Mouse (Mus musculus) CH12.LX (cell line): Measurements from ENCODE around the gene Trim47. TPM values are rescaled to one million over a fixed set of nuclear protein-coding genes. Genes with fewer than 3 reads are reported as not detected.

ENCODE experiments used
- DNase-seq: peaks from one replicate; pipeline ENCODE4 v3.0.0-alpha.2; 2013; ENCODE audit errors: extremely low read depth
- H3K27ac ChIP-seq: 2 replicates; pipeline ENCODE4 v1.5.1; 2012; ENCODE audit warnings: low read depth, mild to moderate bottlenecking, control low read depth, moderate library complexity; ENCODE audit not compliant: insufficient read depth
- H3K27me3 ChIP-seq: replicated peaks from 2 replicates; pipeline ENCODE3; 2012; ENCODE audit warnings: inconsistent platforms
- H3K36me3 ChIP-seq, 2 experiments: replicated peaks in 1 of 2; 2 replicates each; pipeline versions ENCODE3 to v1.6.1; 2012; ENCODE audit warnings: inconsistent platforms in 1 of 2, low read length in 1 of 2, mild to moderate bottlenecking in 1 of 2, mixed read lengths in 1 of 2, moderate library complexity in 1 of 2; ENCODE audit not compliant: control insufficient read depth in 1 of 2, insufficient read depth in 1 of 2
- H3K4me1 ChIP-seq, 2 experiments: 2 replicates each; pipeline ENCODE4 v1.6.1; 2012; ENCODE audit warnings: inconsistent platforms in 1 of 2, moderate library complexity in 1 of 2; ENCODE audit not compliant: insufficient read depth in 2 of 2, control insufficient read depth in 1 of 2
- H3K4me2 ChIP-seq: 2 replicates; pipeline ENCODE4 v1.6.1; 2012; ENCODE audit warnings: low read depth, mild to moderate bottlenecking, control low read depth; ENCODE audit not compliant: poor library complexity, insufficient read depth, severe bottlenecking
- H3K4me3 ChIP-seq, 3 experiments: fragments of 150-350 bp in 1 of 3; sonication (generic) in 1 of 3; replicated peaks in 1 of 3; 2 replicates each; pipeline versions ENCODE3 to v1.5.1; 2011 to 2012; ENCODE audit warnings: low read depth in 2 of 3, low read length in 2 of 3, mild to moderate bottlenecking in 2 of 3, moderate library complexity in 2 of 3, control low read depth in 1 of 3, improper control_type of control experiment in 1 of 3, inconsistent platforms in 1 of 3, mixed read lengths in 1 of 3; ENCODE audit not compliant: poor library complexity in 1 of 3
- H3K79me2 ChIP-seq: replicated peaks from 2 replicates; pipeline ENCODE4 v1.6.1; 2012; ENCODE audit warnings: mild to moderate bottlenecking, moderate library complexity; ENCODE audit not compliant: control insufficient read depth, poor library complexity, insufficient read depth, severe bottlenecking; ENCODE audit errors: extremely low read depth
- H3K9ac ChIP-seq: 2 replicates; pipeline ENCODE4 v1.6.1; 2012; ENCODE audit warnings: low read depth, mild to moderate bottlenecking, control low read depth, moderate library complexity; ENCODE audit not compliant: insufficient read depth
- H3K9me3 ChIP-seq: replicated peaks from 2 replicates; pipeline ENCODE3; 2012; ENCODE audit warnings: low read length, inconsistent platforms, mixed read lengths
- CHD1 ChIP-seq: IDR thresholded peaks from 2 replicates; pipeline ENCODE4 v1.6.1; 2012; ENCODE audit warnings: low read depth, low read length, improper control_type of control experiment, inconsistent platforms
- CHD2 ChIP-seq: IDR thresholded peaks from 2 replicates; pipeline ENCODE4 v1.6.1; 2011; ENCODE audit warnings: low read length, improper control_type of control experiment
- ELF1 ChIP-seq: IDR thresholded peaks from 2 replicates; pipeline ENCODE4 v1.6.1; 2014; ENCODE audit warnings: low read depth, mild to moderate bottlenecking, inconsistent platforms, low read length, improper control_type of control experiment
- EP300 ChIP-seq: IDR thresholded peaks from 2 replicates; pipeline ENCODE4 v1.6.1; 2011; ENCODE audit warnings: low read length, improper control_type of control experiment
- ETS1 ChIP-seq: conservative IDR thresholded peaks from 2 replicates; pipeline ENCODE4 v1.6.1; 2012; ENCODE audit warnings: low read depth, mild to moderate bottlenecking, inconsistent platforms, low read length, improper control_type of control experiment, moderate library complexity
- GABPA ChIP-seq: IDR thresholded peaks from 2 replicates; pipeline ENCODE4 v1.6.1; 2012; ENCODE audit warnings: low read depth, low read length, improper control_type of control experiment, inconsistent platforms; ENCODE audit not compliant: insufficient replicate concordance
- HCFC1 ChIP-seq: IDR thresholded peaks from 2 replicates; pipeline ENCODE4 v1.6.1; 2012; ENCODE audit warnings: low read depth, mild to moderate bottlenecking, inconsistent platforms, low read length, improper control_type of control experiment
- IRF4 ChIP-seq: IDR thresholded peaks from 2 replicates; pipeline ENCODE4 v1.6.1; 2014; ENCODE audit warnings: low read depth, mild to moderate bottlenecking, inconsistent platforms, low read length, improper control_type of control experiment
- JUN ChIP-seq: IDR thresholded peaks from 2 replicates; pipeline ENCODE4 v1.6.1; 2011; ENCODE audit warnings: low read depth, mild to moderate bottlenecking, low read length, improper control_type of control experiment, moderate library complexity; ENCODE audit not compliant: insufficient read depth
- JUND ChIP-seq: conservative IDR thresholded peaks from 2 replicates; pipeline ENCODE4 v1.6.1; 2011; ENCODE audit warnings: low read depth, low read length, improper control_type of control experiment
- KAT2A ChIP-seq: IDR thresholded peaks from 2 replicates; pipeline ENCODE4 v1.6.1; 2012; ENCODE audit warnings: low read length, improper control_type of control experiment, inconsistent platforms; ENCODE audit not compliant: insufficient replicate concordance
- MAX ChIP-seq: IDR thresholded peaks from 2 replicates; pipeline ENCODE4 v1.6.1; 2011; ENCODE audit warnings: low read length, improper control_type of control experiment
- MAZ ChIP-seq: IDR thresholded peaks from 2 replicates; pipeline ENCODE4 v1.6.1; 2012; ENCODE audit warnings: low read depth, mild to moderate bottlenecking, inconsistent platforms, low read length, improper control_type of control experiment, moderate library complexity
- MYC ChIP-seq: IDR thresholded peaks from 2 replicates; pipeline ENCODE4 v1.6.1; 2011; ENCODE audit warnings: low read depth, mild to moderate bottlenecking, improper control_type of control experiment, low read length
- NRF1 ChIP-seq: IDR thresholded peaks from 2 replicates; pipeline ENCODE4 v1.6.1; 2014; ENCODE audit warnings: low read depth, mild to moderate bottlenecking, inconsistent platforms, low read length, improper control_type of control experiment, moderate library complexity
- PAX5 ChIP-seq: IDR thresholded peaks from 2 replicates; pipeline ENCODE4 v1.6.1; 2012; ENCODE audit warnings: low read length, inconsistent platforms, mixed read lengths
- POLR2A ChIP-seq: IDR thresholded peaks from 2 replicates; pipeline ENCODE4 v1.6.1; 2011; ENCODE audit warnings: low read depth, mild to moderate bottlenecking, improper control_type of control experiment, low read length
- POLR2AphosphoS2 ChIP-seq: IDR thresholded peaks from 2 replicates; pipeline ENCODE4 v1.6.1; 2011; ENCODE audit warnings: low read depth, low read length, improper control_type of control experiment
- SIN3A ChIP-seq: IDR thresholded peaks from 2 replicates; pipeline ENCODE4 v1.6.1; 2012; ENCODE audit warnings: low read length, improper control_type of control experiment, inconsistent platforms
- SMC3 ChIP-seq: IDR thresholded peaks from 2 replicates; pipeline ENCODE4 v1.6.1; 2011; ENCODE audit warnings: low read depth, low read length, improper control_type of control experiment
- TBP ChIP-seq: conservative IDR thresholded peaks from 2 replicates; pipeline ENCODE4 v1.6.1; 2011; ENCODE audit warnings: low read depth, low read length, improper control_type of control experiment
- TCF12 ChIP-seq: IDR thresholded peaks from 2 replicates; pipeline ENCODE4 v1.6.1; 2014; ENCODE audit warnings: low read depth, mild to moderate bottlenecking, inconsistent platforms, low read length, improper control_type of control experiment
- UBTF ChIP-seq: IDR thresholded peaks from 2 replicates; pipeline ENCODE4 v1.6.1; 2012; ENCODE audit warnings: low read depth, mild to moderate bottlenecking, inconsistent platforms, low read length, improper control_type of control experiment, moderate library complexity
- USF1 ChIP-seq: IDR thresholded peaks from 2 replicates; pipeline ENCODE4 v1.6.1; 2014; ENCODE audit warnings: low read depth, mild to moderate bottlenecking, inconsistent platforms, low read length, improper control_type of control experiment
- ZC3H11A ChIP-seq: IDR thresholded peaks from 2 replicates; pipeline ENCODE4 v1.6.1; 2012; ENCODE audit warnings: low read depth, mild to moderate bottlenecking, inconsistent platforms, low read length, improper control_type of control experiment
- ZKSCAN1 ChIP-seq: IDR thresholded peaks from 2 replicates; pipeline ENCODE4 v1.6.1; 2012; ENCODE audit warnings: low read depth, inconsistent platforms, low read length, improper control_type of control experiment, borderline replicate concordance
- ZMIZ1 ChIP-seq: IDR thresholded peaks from 2 replicates; pipeline ENCODE4 v1.6.1; 2012; ENCODE audit warnings: low read depth, mild to moderate bottlenecking, inconsistent platforms, low read length, improper control_type of control experiment
- dilution Hi-C: fragments of 300-500 bp; cut with MboI; formaldehyde crosslinking; loops from 2 replicates; pipeline ENCODE4 v1.14.3; 2020; ENCODE audit warnings: low sequenced_read_pairs; ENCODE audit not compliant: extremely low pct_unique_long_range_greater_than_20kb, extremely low pct_ligation_motif_present
- in situ Hi-C: fragments of 300-500 bp; cut with MboI; formaldehyde crosslinking; loops from 3 replicates; pipeline ENCODE4 v1.14.3; 2019; ENCODE audit warnings: low sequenced_read_pairs, low pct_ligation_motif_present, low pct_unique_long_range_greater_than_20kb, mixed read lengths
- polyA plus RNA-seq: library from polyadenylated mRNA; unstranded; fragments of >175 nt; gene quantifications from 2 replicates; pipeline ENCODE4 v1.2.1, GENCODE M21; 2012; ENCODE audit warnings: low read depth; ENCODE audit not compliant: insufficient read length
- total RNA-seq, 2 experiments: library from RNA; depleted of rRNA; stranded (reverse); fragments of 300-350 nt in 1 of 2; fragments of >200 nt in 1 of 2; gene quantifications; 2 replicates each; pipeline ENCODE4 v1.2.3; 2012 to 2014

Gene Trim47
- total and polyA plus RNA-seq, 3 experiments = 0.21 to 0.38 TPM; not detected in 1

- Histone ChIP-seq H3K79me2 (no peaks in the 10 kb centered on the region), H3K27ac (no peak overlapping the region), H3K9me3 (no peaks in the 10 kb centered on the region), H3K4me2 (no peak overlapping the region), H3K9ac (no peak overlapping the region), H3K36me3 (peaks cover 23 to 62% of the 10 kb centered on the region in 2 experiments), H3K4me1 (peaks cover 7 to 37% of the 10 kb centered on the region in 2 experiments), H3K27me3 (no peaks in the 10 kb centered on the region), H3K4me3 (peak overlapping the region in 1 of 3 experiments; percentile 59)
- dilution Hi-C loops (no loop called here), in situ Hi-C loops (no loop called here)
- no peak for TF ChIP-seq UBTF
- TF ChIP-seq KAT2A = no peak
- no peak for TF ChIP-seq PAX5
- no peak for TF ChIP-seq ETS1
- no peak for TF ChIP-seq ZMIZ1
- no peak for TF ChIP-seq NRF1
- TF ChIP-seq SIN3A = no peak
- TF ChIP-seq CHD1 = no peak
- no peak for TF ChIP-seq ELF1
- TF ChIP-seq JUN = no peak
- TF ChIP-seq ZKSCAN1 = no peak
- no peak for TF ChIP-seq SMC3
- no peak for TF ChIP-seq TCF12
- no peak for TF ChIP-seq GABPA
- no peak for TF ChIP-seq MAZ
- TF ChIP-seq MYC = no peak
- no peak for DNase-seq
Observed at GRCm38 (mm10) chr11:116076266-116076540, 50.8 kb downstream of the Trim47 start.

GRCm38 (mm10) chr11:116075539-116076265 is 51.3 kb downstream of the Trim47 start:
- Histone ChIP-seq H3K4me3 (no peak overlapping the region), H3K9me3 (no peaks in the 10 kb centered on the region), H3K27me3 (no peaks in the 10 kb centered on the region), H3K27ac (no peak overlapping the region), H3K4me2 (no peak overlapping the region), H3K4me1 (peaks cover 7 to 38% of the 10 kb centered on the region in 2 experiments), H3K79me2 (no peaks in the 10 kb centered on the region), H3K36me3 (peaks cover 18 to 57% of the 10 kb centered on the region in 2 experiments), H3K9ac (no peak overlapping the region)
- TF ChIP-seq POLR2AphosphoS2 = no peak
- TF ChIP-seq NRF1 = no peak
- TF ChIP-seq UBTF = no peak
- TF ChIP-seq TCF12 = no peak
- no peak for TF ChIP-seq MAX
- no peak for TF ChIP-seq USF1
- no peak for TF ChIP-seq EP300
- no peak for TF ChIP-seq TBP
- no peak for TF ChIP-seq MYC
- TF ChIP-seq ELF1 = no peak
- no peak for TF ChIP-seq JUND
- no peak for TF ChIP-seq IRF4
- TF ChIP-seq ZC3H11A = no peak
- TF ChIP-seq CHD2 = no peak
- no peak for TF ChIP-seq SMC3
- TF ChIP-seq POLR2A = no peak
- TF ChIP-seq HCFC1 = no peak
- DNase-seq = no peak
- in situ Hi-C loops = no loop called here
- dilution Hi-C loops = no loop called here
